Mouse (Mus musculus) stomach, embryonic 15.5 days (tissue): ENCODE data around the gene Nkx3-2. TPM values are rescaled to one million over a fixed set of nuclear protein-coding genes. Genes with fewer than 3 reads are reported as not detected.

Experiments used
- ATAC-seq: fragments of 200-750 bp; cut with Nextera tagmentation; 2 replicates; pipeline ENCODE4 v1.8.0; 2017; ENCODE audit warnings: low read depth, moderate number of reproducible peaks, moderate TSS enrichment; ENCODE audit not compliant: insufficient read depth, low FRiP score
- H3K27ac ChIP-seq: fragments of 300-500 bp; sonication (generic); 2 replicates; pipeline ENCODE4 v1.5.1; 2015; ENCODE audit warnings: mild to moderate bottlenecking, inconsistent platforms
- H3K27me3 ChIP-seq: fragments of 300-500 bp; sonication (generic); replicated peaks from 2 replicates; pipeline ENCODE4 v1.6.1; 2015; ENCODE audit warnings: inconsistent platforms
- H3K36me3 ChIP-seq: fragments of 300-500 bp; sonication (generic); 2 replicates; pipeline ENCODE4 v1.6.1; 2015; ENCODE audit warnings: inconsistent platforms
- H3K4me1 ChIP-seq: fragments of 300-500 bp; sonication (generic); 2 replicates; pipeline ENCODE4 v1.6.1; 2015; ENCODE audit warnings: inconsistent platforms
- H3K4me2 ChIP-seq: fragments of 300-500 bp; sonication (generic); 2 replicates; pipeline ENCODE4 v1.6.1; 2015; ENCODE audit warnings: mild to moderate bottlenecking, inconsistent platforms
- H3K4me3 ChIP-seq: fragments of 300-500 bp; sonication (generic); replicated peaks from 2 replicates; pipeline ENCODE4 v1.5.1; 2015; ENCODE audit warnings: inconsistent platforms
- H3K9ac ChIP-seq: fragments of 300-500 bp; sonication (generic); 2 replicates; pipeline ENCODE4 v1.6.1; 2015; ENCODE audit warnings: inconsistent platforms
- H3K9me3 ChIP-seq: fragments of 300-500 bp; sonication (generic); 2 replicates; pipeline ENCODE4 v1.6.1; 2016; ENCODE audit warnings: inconsistent platforms
- WGBS: fragments of 180-500 bp; shearing (Covaris S2); methylation state at CpG from one replicate; pipeline ENCODE4 v1.1.7; 2015; 5-methylcytosine and 5-hydroxymethylcytosine counted together
- polyA plus RNA-seq: library from polyadenylated mRNA; unstranded; fragments of >200 nt; fragmentation: Nextera tagmentation; extraction: Ambion mirVana; gene quantifications from 2 replicates; pipeline ENCODE4 v1.2.1, GENCODE M21; 2015

Nkx3-2 gene
- polyA plus RNA-seq, 1 experiment from 2014 or later: 7.7 TPM

DNA sequence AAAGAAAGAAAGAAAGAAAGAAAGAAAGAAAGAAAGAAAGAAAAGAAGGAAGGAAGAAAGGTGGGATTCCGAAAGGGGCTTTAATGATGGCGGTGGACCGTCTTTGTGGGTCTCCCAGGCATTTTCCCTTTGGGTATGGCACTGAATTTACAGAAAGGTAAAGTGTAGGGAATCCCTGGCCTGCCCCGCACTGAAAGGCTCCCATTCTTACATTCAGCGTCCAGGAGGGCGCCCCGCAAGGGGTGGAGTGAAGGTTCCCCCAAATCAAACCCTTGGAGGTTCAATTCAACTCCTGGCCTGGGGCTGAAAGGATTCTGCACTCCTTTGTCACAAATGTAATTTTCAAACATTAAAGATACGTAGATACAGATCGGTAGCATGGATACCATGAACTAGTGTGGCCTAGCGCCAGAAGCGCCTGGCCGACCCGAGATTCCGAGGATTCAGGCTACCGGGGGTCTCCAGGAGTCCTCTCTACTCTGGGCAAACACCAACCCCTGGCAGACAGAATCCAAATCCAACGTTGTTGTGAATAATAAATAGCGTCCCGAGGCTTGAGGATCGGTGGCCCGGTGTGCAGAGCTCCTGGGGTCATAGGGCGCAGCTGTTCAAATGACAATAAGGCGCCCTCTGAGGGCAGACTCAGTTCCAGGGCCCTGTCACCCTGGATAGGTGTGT lies 3.3 kb downstream of the Nkx3-2 start:
- peak overlapping the region; percentile 51 for H3K4me3 ChIP-seq
- WGBS: 13% methylated on average over 22 of the region's 22 CpGs
- peaks cover 16% of the 10 kb centered on the region for H3K4me1 ChIP-seq
- H3K9me3 ChIP-seq: no peaks in the 10 kb centered on the region
- no peak for ATAC-seq
- no peak overlapping the region for H3K27ac ChIP-seq
- no peaks in the 10 kb centered on the region for H3K36me3 ChIP-seq
- H3K27me3 ChIP-seq: peaks cover 78% of the 10 kb centered on the region
- no peak overlapping the region for H3K9ac ChIP-seq
- H3K4me2 ChIP-seq: peak overlapping the region; percentile 55

DNA sequence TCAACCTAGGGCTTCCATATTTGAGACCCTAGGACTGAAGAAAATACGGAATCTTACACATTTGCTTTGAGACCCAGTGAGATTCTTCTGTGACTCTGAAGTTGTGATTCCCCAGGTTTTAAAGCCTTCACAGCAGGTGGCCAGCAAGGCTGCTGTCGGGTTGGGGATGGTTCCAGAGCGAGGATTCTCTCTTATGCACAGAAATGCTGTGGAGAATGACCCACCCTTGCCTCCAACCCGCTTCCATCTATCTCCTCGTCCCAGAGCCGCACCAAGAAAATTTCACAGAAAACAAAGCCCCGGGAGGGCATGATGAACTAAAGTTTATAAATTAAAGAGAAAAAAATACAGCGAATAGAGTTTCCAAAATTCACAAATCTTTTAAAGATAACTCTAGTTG lies 4.2 kb downstream of the Nkx3-2 start:
- no peak overlapping the region for H3K9ac ChIP-seq
- H3K36me3 ChIP-seq: no peaks in the 10 kb centered on the region
- no peak overlapping the region for H3K27ac ChIP-seq
- peaks cover 16% of the 10 kb centered on the region for H3K4me1 ChIP-seq
- no peaks in the 10 kb centered on the region for H3K9me3 ChIP-seq
- no peak for ATAC-seq
- WGBS: 26% methylated on average over 8 of the region's 8 CpGs
- H3K4me2 ChIP-seq: no peak overlapping the region
- H3K4me3 ChIP-seq: peak overlapping the region; percentile 8; the same call in 1 of the 2 replicates
- peaks cover 80% of the 10 kb centered on the region for H3K27me3 ChIP-seq

DNA sequence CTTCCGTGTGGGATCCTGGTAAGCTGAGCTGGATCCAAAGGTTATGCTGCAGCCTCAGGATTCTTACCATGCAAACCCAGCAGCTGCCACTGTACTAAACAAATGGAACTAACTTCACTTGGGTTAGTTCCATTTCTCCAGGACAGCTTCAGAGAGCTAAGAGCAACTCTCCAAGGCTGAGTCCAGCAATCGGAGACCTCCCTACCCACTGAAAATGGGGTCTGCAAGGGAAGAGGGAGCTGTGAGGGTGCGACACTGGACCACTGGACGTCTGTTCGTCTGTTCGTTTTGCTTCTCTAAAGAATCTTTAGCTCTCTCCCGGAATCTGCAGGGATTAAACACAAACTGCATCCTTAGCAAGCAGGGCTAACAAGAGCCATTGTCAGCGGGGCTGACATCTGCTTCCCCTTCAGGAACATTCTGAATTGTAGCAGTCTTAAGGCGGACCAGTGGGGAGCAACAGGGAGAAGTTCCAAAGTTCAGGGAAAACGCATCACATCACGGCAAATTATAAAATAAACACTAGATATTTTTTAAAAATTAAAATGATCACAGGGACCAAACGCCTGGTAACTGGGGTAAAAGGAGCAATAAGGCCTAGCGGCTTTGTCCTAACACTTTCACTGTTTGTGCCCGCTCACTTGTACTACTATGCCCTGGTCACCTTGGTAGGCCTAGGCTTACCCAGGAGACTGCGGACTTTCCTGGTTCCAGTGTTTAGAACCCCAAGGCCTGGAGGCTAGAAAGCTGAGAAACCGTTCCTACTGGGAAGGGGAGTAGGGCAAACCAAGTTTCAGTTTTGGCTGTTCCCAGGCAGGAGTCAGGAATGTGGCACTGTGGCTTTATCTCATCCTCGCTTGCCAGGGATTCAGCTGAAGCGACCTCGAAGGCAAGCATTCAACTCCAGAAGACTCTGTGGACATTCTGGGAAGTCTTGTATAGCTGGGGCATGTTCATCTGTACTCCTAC lies 5.3 kb downstream of the Nkx3-2 start:
- Histone ChIP-seq H3K4me3 (0 out of 2 replicates have a peak overlapping the region, but pooled peaks have one; percentile 8), H3K9me3 (no peaks in the 10 kb centered on the region), H3K4me1 (peaks cover 13% of the 10 kb centered on the region), H3K27me3 (peaks cover 83% of the 10 kb centered on the region), H3K9ac (no peak overlapping the region), H3K36me3 (no peaks in the 10 kb centered on the region), H3K4me2 (peak overlapping the region; percentile 19; the same call in 1 of the 2 replicates), H3K27ac (no peak overlapping the region)
- WGBS: 31% methylated on average over 19 of the region's 19 CpGs
- ATAC-seq: no peak

DNA sequence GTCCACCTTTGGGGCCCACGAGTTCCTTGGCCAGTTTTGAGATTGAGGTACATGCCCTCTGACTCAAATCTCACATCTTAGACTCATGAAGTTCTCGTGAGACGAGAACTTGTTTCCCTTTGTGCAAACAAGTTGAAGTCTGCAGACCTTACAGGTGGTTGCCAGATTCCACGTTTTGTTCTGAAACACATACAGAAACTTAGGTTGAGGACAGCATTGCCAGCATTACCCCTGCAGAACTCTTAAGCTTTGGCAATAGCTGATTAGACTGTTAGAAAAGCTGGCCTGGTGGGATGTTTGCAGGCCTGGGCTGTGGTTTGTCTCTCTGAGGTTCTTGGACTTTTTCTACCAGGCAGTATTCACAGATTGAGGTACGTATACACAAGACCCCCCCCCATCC lies 7.0 kb downstream of the Nkx3-2 start:
- H3K27me3 ChIP-seq: peaks cover 78% of the 10 kb centered on the region
- no peak overlapping the region for H3K4me2 ChIP-seq
- H3K4me1 ChIP-seq: peaks cover 5% of the 10 kb centered on the region; the same call in 1 of the 2 replicates
- H3K9ac ChIP-seq: no peak overlapping the region
- H3K4me3 ChIP-seq: no peak overlapping the region
- H3K27ac ChIP-seq: no peak overlapping the region
- H3K9me3 ChIP-seq: no peaks in the 10 kb centered on the region
- H3K36me3 ChIP-seq: no peaks in the 10 kb centered on the region
- WGBS: 33% methylated on average over 5 of the region's 5 CpGs
- ATAC-seq: no peak

GRCm38 (mm10) chr5:41756396-41756795 lies 7.9 kb downstream of the Nkx3-2 start:
- Histone ChIP-seq H3K4me1 (peaks cover 2% of the 10 kb centered on the region; the same call in 1 of the 2 replicates), H3K9me3 (no peaks in the 10 kb centered on the region), H3K27ac (no peak overlapping the region), H3K4me3 (no peak overlapping the region), H3K27me3 (peaks cover 78% of the 10 kb centered on the region), H3K4me2 (no peak overlapping the region), H3K36me3 (no peaks in the 10 kb centered on the region), H3K9ac (no peak overlapping the region)
- ATAC-seq: no peak
- 19% methylated on average over 4 of the region's 4 CpGs for WGBS

DNA sequence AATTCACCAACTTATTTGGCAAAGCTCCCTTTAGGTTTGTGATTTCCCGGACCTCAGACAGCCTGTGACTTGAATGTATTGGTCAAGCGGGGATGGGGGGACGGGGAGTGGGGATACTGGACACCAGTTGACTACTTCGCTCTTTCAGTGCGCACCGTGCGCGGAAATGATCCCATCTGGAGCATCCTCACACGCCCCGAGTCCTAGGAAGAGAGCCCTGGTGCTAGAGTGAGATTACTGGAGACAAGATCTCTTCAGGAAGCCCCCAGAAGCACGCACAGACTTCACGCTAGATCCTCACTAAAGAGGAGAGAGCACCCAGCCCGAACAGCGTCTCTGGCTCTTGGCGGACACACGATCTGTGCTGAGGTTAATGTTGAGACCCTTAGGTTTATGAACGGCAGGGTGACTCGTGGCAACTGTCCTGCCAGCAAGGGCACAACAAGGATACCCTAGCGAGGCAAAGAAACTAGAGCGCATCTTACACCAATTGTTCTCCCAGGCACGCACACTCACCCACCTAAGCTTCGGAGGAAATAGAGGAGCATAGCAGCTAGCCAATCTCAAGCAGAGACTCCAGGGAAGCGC lies 8.8 kb downstream of the Nkx3-2 start:
- H3K9me3 ChIP-seq: no peaks in the 10 kb centered on the region
- no peaks in the 10 kb centered on the region; the same call in 1 of the 2 replicates for H3K4me1 ChIP-seq
- H3K27ac ChIP-seq: no peak overlapping the region
- H3K4me2 ChIP-seq: peak overlapping the region; percentile 33
- H3K36me3 ChIP-seq: no peaks in the 10 kb centered on the region
- H3K9ac ChIP-seq: no peak overlapping the region
- ATAC-seq: no peak
- peaks cover 79% of the 10 kb centered on the region for H3K27me3 ChIP-seq
- H3K4me3 ChIP-seq: peak overlapping the region; percentile 0; the same call in 1 of the 2 replicates
- WGBS: 4% methylated on average over 23 of the region's 23 CpGs

DNA sequence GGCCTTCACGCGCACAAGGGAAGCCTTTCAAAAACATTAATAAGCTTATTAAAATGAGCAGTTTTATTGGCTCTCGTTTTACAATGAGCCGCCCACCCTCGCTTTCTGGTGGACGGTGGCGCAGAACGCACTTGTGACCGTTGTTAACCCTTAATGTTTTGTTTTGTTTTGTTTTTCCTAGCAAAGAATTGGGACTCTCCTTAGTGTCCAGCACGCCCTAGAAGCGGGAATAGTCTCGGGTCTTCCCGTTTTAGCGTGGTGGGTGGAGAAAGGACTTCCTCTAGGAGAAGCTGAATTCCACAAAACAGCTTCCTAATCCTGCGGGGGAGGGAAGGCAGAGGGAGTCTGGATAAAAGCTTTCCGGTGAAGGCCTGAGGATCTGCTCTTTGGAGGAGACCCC lies 9.5 kb downstream of the Nkx3-2 start:
- H3K9me3 ChIP-seq: no peaks in the 10 kb centered on the region
- WGBS: under 1% methylated on average over 16 of the region's 16 CpGs
- H3K4me3 ChIP-seq: peak overlapping the region; percentile 22; the same call in 1 of the 2 replicates
- no peaks in the 10 kb centered on the region for H3K36me3 ChIP-seq
- no peak overlapping the region for H3K9ac ChIP-seq
- H3K27me3 ChIP-seq: peaks cover 79% of the 10 kb centered on the region
- H3K4me1 ChIP-seq: no peaks in the 10 kb centered on the region; the same call in 1 of the 2 replicates
- H3K27ac ChIP-seq: no peak overlapping the region
- no peak for ATAC-seq
- peak overlapping the region; percentile 41 for H3K4me2 ChIP-seq

DNA sequence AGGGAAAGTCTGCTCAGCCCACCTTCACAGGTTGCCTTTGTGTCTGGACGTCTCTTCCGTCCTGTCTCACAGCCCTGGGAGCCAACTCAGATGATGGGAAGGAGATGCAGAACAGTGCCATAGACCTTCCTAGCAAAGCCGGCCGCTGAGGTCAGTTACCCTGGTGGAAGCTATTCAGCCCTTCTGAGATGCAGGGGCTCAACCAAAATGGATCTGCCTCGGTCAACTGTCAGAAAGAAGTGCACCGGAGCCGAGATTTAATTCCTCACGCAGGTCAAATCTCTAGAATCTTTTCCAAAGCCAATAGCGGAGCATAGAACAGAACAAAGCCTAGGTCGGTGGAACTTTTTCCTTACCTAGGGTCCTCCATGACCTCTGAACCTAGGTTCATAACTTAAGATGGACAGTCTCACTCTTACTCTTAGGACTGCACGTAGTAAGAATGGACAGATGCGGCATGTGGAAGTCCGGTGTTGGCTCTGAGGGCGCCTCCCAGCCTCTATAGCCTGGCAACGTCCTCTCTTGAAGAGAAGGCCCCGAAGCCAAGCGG lies 10.0 kb downstream of the Nkx3-2 start:
- H3K9ac ChIP-seq: no peak overlapping the region
- WGBS: 5% methylated on average over 17 of the region's 17 CpGs
- H3K9me3 ChIP-seq: no peaks in the 10 kb centered on the region
- peak overlapping the region; percentile 22; the same call in 1 of the 2 replicates for H3K4me3 ChIP-seq
- H3K36me3 ChIP-seq: no peaks in the 10 kb centered on the region
- H3K27ac ChIP-seq: no peak overlapping the region
- peak overlapping the region; percentile 41 for H3K4me2 ChIP-seq
- H3K27me3 ChIP-seq: peaks cover 79% of the 10 kb centered on the region
- no peak for ATAC-seq
- no peaks in the 10 kb centered on the region; the same call in 1 of the 2 replicates for H3K4me1 ChIP-seq

DNA sequence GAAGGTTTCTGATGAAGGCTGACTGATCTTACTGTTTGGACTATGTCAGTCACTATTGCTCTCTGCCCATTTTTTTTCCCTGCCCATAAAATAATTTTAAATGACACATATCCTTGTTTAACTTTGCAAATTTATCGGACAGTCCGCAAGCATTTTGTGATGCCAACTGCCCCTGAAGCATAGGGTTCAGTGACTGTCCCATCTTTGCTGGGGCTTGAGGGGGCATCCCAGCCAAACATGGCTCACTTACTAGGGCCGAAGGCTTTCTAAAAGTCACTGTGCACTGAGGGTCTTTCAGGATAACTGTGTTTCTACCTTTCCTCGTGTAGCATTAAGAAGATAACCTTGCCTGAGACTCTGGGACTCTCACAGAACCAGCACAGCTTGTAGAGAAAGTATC lies 11.6 kb downstream of the Nkx3-2 start:
- WGBS: 42% methylated on average over 4 of the region's 4 CpGs
- no peak for ATAC-seq
- peaks cover 80% of the 10 kb centered on the region for H3K27me3 ChIP-seq

GRCm38 (mm10) chr5:41744898-41745780 lies 19.2 kb downstream of the Nkx3-2 start:
- no peak for ATAC-seq
- Histone ChIP-seq H3K27ac (no peak overlapping the region), H3K9me3 (no peaks in the 10 kb centered on the region), H3K4me3 (no peak overlapping the region), H3K4me2 (no peak overlapping the region), H3K27me3 (peaks cover 31% of the 10 kb centered on the region), H3K36me3 (no peaks in the 10 kb centered on the region), H3K4me1 (no peaks in the 10 kb centered on the region), H3K9ac (no peak overlapping the region)
- WGBS: 15% methylated on average over 12 of the region's 15 CpGs

More for the DNA sequence above, 11.6 kb downstream of the Nkx3-2 start:
- H3K9me3 ChIP-seq: no peaks in the 10 kb centered on the region
- no peak overlapping the region for H3K4me3 ChIP-seq
- no peak overlapping the region for H3K4me2 ChIP-seq
- H3K9ac ChIP-seq: no peak overlapping the region
- no peaks in the 10 kb centered on the region; the same call in 1 of the 2 replicates for H3K4me1 ChIP-seq
- no peaks in the 10 kb centered on the region for H3K36me3 ChIP-seq
- no peak overlapping the region for H3K27ac ChIP-seq

- ATAC-seq: no peak
- Histone ChIP-seq H3K9me3 (no peaks in the 10 kb centered on the region), H3K4me3 (no peak overlapping the region), H3K9ac (no peak overlapping the region), H3K4me2 (no peak overlapping the region), H3K27me3 (peaks cover 25% of the 10 kb centered on the region), H3K4me1 (no peaks in the 10 kb centered on the region), H3K27ac (no peak overlapping the region), H3K36me3 (no peaks in the 10 kb centered on the region)
- WGBS: 20% methylated on average over 7 of the region's 7 CpGs
These were observed 20.1 kb downstream of the Nkx3-2 start for GRCm38 (mm10) chr5:41744234-41744633.
